Mouse (Mus musculus) heart, adult 2 months (tissue): ENCODE measurements around the gene Stox2.

Experiments used
- CTCF ChIP-seq: fragments of 200-600 bp; IDR thresholded peaks from 2 replicates; pipeline ENCODE4 v1.8.1; 2022; ENCODE audit warnings: antibody characterized with exemption, mild to moderate bottlenecking, moderate library complexity
- EP300 ChIP-seq: fragments of 200-500 bp; IDR thresholded peaks from 2 replicates; pipeline ENCODE4 v1.6.1; 2011; ENCODE audit warnings: low read depth, low read length, control low read depth; ENCODE audit not compliant: insufficient read depth

- no peak for TF ChIP-seq EP300
- no peak for TF ChIP-seq CTCF
Measured at GRCm38 (mm10) chr8:47354523-47355168, 91.5 kb downstream of the Stox2 start.
